Mouse (Mus musculus) intestine, embryonic 16.5 days (tissue): ENCODE data around the gene Fam57b. TPM values are rescaled to one million over a fixed set of nuclear protein-coding genes. Genes with fewer than 3 reads are reported as not detected.

ENCODE experiments used
- ATAC-seq: fragments of 200-750 bp; cut with Nextera tagmentation; 2 replicates; pipeline ENCODE4 v1.8.0; 2017; ENCODE audit warnings: moderate TSS enrichment, moderate library complexity
- H3K27ac ChIP-seq: fragments of 300-500 bp; sonication (generic); 2 replicates; pipeline ENCODE4 v1.5.1; 2014; ENCODE audit warnings: mild to moderate bottlenecking, low read length
- H3K27me3 ChIP-seq: fragments of 300-500 bp; sonication (generic); replicated peaks from 2 replicates; pipeline ENCODE4 v1.6.1; 2014; ENCODE audit warnings: low read length, control low read depth, mixed read lengths; ENCODE audit not compliant: control insufficient read depth, insufficient read depth
- H3K36me3 ChIP-seq: fragments of 300-500 bp; sonication (generic); 2 replicates; pipeline ENCODE4 v1.6.1; 2014; ENCODE audit warnings: low read length, control low read depth; ENCODE audit not compliant: control insufficient read depth, insufficient read depth
- H3K4me1 ChIP-seq: fragments of 300-500 bp; sonication (generic); 2 replicates; pipeline ENCODE4 v1.6.1; 2014; ENCODE audit warnings: low read length, control low read depth, mixed read lengths; ENCODE audit not compliant: control insufficient read depth, insufficient read depth
- H3K4me2 ChIP-seq: fragments of 300-500 bp; sonication (generic); 2 replicates; pipeline ENCODE4 v1.6.1; 2014; ENCODE audit warnings: low read depth, low read length, control low read depth
- H3K4me3 ChIP-seq: fragments of 300-500 bp; sonication (generic); 2 replicates; pipeline ENCODE4 v1.5.1; 2014; ENCODE audit warnings: mild to moderate bottlenecking, low read length
- H3K9ac ChIP-seq: fragments of 300-500 bp; sonication (generic); 2 replicates; pipeline ENCODE4 v1.6.1; 2014; ENCODE audit warnings: low read depth, low read length
- H3K9me3 ChIP-seq: fragments of 300-500 bp; sonication (generic); 2 replicates; pipeline ENCODE4 v1.6.1; 2016; ENCODE audit warnings: low read length, control low read depth; ENCODE audit not compliant: control insufficient read depth
- WGBS: fragments of 180-500 bp; shearing (Covaris S2); extraction: QIAGEN DNeasy Blood & Tissue Kit; methylation state at CpG from one replicate; pipeline ENCODE4 v1.1.7; 2014; 5-methylcytosine and 5-hydroxymethylcytosine counted together
- polyA plus RNA-seq: library from polyadenylated mRNA; unstranded; fragments of >200 nt; fragmentation: Nextera tagmentation; extraction: Ambion mirVana; gene quantifications from 2 replicates; pipeline ENCODE4 v1.2.1, GENCODE M21; 2015

Fam57b gene
- polyA plus RNA-seq, 1 experiment from 2014 or later = 1.4 TPM

- Histone ChIP-seq H3K36me3 (peaks cover 18% of the 10 kb centered on the region), H3K9ac (peak overlapping the region; percentile 57), H3K4me3 (no peak overlapping the region), H3K27me3 (no peaks in the 10 kb centered on the region), H3K4me2 (peak overlapping the region; percentile 75; the same call in 1 of the 2 replicates), H3K27ac (no peak overlapping the region), H3K4me1 (peaks cover 32% of the 10 kb centered on the region), H3K9me3 (no peaks in the 10 kb centered on the region)
- ATAC-seq = no peak
- whole genome bisulfite sequencing = 43% methylated on average over 11 of the region's 11 CpGs
Measured at GRCm38 (mm10) chr7:126781661-126782370, 15.7 kb upstream of the Fam57b start.

GRCm38 (mm10) chr7:126782693-126783092, 14.8 kb upstream of the Fam57b start:
- Histone ChIP-seq H3K4me3 (no peak overlapping the region), H3K4me1 (peaks cover 26% of the 10 kb centered on the region), H3K9me3 (no peaks in the 10 kb centered on the region), H3K27me3 (no peaks in the 10 kb centered on the region), H3K27ac (no peak overlapping the region), H3K36me3 (peaks cover 24% of the 10 kb centered on the region), H3K4me2 (no peak overlapping the region), H3K9ac (no peak overlapping the region)
- 83% methylated on average over 13 of the region's 13 CpGs for whole genome bisulfite sequencing
- no peak for ATAC-seq

DNA sequence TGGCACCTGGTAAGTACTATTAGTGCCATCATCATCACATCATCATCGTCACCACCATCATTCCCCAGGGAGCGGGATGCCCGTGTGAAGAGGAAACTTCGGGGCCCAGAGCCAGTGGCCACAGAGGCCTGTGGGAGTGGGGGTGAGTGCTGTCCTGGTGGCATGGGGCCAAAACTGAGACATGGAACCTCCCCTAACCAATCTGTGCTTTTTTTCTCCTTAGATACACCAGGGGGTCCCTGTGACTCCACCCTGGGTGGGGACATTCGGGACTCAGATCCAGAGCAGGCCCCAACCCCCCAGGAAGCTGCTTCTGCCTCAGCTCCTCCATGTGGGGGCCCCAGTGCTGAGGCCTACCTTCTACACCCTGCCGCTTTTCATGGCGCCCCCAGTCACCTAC, 13.0 kb upstream of the Fam57b start:
- H3K27ac ChIP-seq = no peak overlapping the region
- no peak overlapping the region for H3K4me2 ChIP-seq
- no peak overlapping the region for H3K9ac ChIP-seq
- peaks cover 31% of the 10 kb centered on the region for H3K36me3 ChIP-seq
- H3K9me3 ChIP-seq = no peaks in the 10 kb centered on the region
- WGBS = 77% methylated on average over 7 of the region's 7 CpGs
- H3K4me3 ChIP-seq = no peak overlapping the region
- ATAC-seq = no peak
- peaks cover 18% of the 10 kb centered on the region for H3K4me1 ChIP-seq
- no peaks in the 10 kb centered on the region for H3K27me3 ChIP-seq

DNA sequence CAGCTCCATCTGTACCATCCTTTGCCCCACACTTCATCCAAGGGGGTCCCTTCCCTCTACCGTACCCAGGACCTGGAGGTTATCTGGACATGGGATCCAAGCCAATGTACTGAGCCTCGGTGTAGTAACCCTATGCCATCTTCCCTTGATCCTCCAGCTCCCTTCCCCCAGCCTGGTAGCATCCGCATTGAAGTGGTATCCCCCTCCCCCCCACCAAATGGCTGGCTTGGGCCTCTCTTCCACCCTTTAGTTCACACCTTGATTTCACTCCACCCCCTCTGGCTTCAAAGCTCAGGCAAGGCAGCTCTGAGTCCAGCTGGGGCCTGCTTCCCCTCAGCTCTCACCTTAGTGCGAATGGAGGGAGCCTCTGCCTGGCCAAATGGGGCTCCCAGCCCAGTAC, 12.4 kb upstream of the Fam57b start:
- H3K9ac ChIP-seq = 0 out of 2 replicates have a peak overlapping the region, but pooled peaks have one; percentile 13
- peaks cover 13% of the 10 kb centered on the region for H3K4me1 ChIP-seq
- WGBS = 61% methylated on average over 4 of the region's 4 CpGs
- H3K4me3 ChIP-seq = no peak overlapping the region
- H3K36me3 ChIP-seq = peaks cover 36% of the 10 kb centered on the region
- no peak overlapping the region for H3K4me2 ChIP-seq
- H3K27ac ChIP-seq = no peak overlapping the region
- no peak for ATAC-seq
- H3K27me3 ChIP-seq = no peaks in the 10 kb centered on the region
- no peaks in the 10 kb centered on the region for H3K9me3 ChIP-seq

- Histone ChIP-seq H3K27ac (no peak overlapping the region), H3K36me3 (peaks cover 38% of the 10 kb centered on the region), H3K4me3 (no peak overlapping the region), H3K9me3 (no peaks in the 10 kb centered on the region), H3K27me3 (no peaks in the 10 kb centered on the region), H3K4me2 (no peak overlapping the region), H3K4me1 (peaks cover 14% of the 10 kb centered on the region), H3K9ac (no peak overlapping the region)
- no peak for ATAC-seq
- 89% methylated on average over 14 of the region's 14 CpGs for WGBS
Measured at GRCm38 (mm10) chr7:126786142-126786541, 11.3 kb upstream of the Fam57b start.

DNA sequence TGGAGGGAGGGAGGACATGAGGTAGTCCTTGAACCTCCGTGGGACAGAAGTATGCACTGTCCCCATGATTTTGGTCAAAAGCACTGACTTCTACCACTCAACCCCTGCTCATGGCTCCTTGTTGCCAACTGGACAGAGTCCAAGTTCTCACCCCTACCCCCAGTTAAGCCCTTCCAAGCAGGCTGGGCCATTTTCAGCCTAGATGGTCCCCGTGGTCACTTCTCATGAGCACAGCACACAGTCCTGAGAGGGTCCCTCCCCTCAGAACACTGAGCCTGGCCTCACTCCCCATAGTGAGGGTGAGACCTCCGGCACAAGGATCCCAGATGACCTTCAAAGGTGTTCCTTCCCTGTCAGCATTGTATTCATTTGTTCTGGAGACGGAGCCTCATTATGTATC, 8.3 kb upstream of the Fam57b start:
- peaks cover 15% of the 10 kb centered on the region for H3K4me1 ChIP-seq
- no peak overlapping the region for H3K27ac ChIP-seq
- no peak overlapping the region for H3K4me3 ChIP-seq
- H3K27me3 ChIP-seq = no peaks in the 10 kb centered on the region
- peaks cover 38% of the 10 kb centered on the region for H3K36me3 ChIP-seq
- 90% methylated on average over 4 of the region's 4 CpGs for WGBS
- no peaks in the 10 kb centered on the region for H3K9me3 ChIP-seq
- no peak overlapping the region for H3K9ac ChIP-seq
- ATAC-seq = no peak
- H3K4me2 ChIP-seq = no peak overlapping the region

DNA sequence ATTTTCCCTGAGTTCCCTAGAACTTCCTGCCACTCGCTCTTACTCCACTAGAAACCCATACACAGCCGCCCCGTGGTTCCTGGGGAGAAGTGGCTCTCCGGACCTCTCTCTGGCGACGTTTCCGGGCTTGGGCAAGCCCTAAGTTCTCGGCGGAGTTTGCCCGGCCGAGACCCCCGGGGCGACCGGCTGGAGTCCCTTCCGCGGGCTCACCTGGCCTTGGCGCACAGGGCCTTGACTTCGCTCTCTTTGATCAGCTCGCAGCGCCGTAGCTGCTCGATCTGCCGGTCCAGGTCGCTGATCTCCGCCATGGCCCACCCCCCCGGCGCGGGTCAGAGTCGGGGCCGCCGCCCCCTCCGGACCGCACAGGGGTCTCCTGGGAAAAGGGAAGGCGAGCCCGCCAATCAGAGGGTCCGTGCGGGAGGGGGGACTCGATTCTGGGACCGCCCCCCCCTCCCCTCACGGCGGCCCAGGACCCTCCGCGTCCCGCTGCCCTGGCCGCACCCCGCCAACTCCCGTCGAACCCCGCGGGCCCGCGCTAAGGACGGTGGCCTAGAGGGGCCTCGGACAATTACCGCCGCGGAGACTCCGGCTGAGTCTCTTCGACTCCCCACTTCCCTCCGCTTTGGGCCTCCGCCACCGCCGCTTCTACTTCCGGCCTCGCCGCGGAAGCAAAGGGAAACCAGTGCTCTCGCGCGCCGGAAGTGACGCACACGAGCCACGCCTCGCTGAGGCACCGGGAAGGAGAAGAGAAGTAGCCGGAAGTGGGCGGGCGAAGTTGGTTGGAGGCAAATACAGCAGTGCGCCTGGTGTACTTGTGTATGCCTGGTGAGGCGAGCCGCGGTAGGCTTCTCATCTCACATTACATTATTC, 5.4 kb upstream of the Fam57b start, which contains the start of gene Ppp4c:
Gene Ppp4c (minus strand): TSS at position 646 of the 870 bp plus-strand sequence.
- under 1% methylated on average over 79 of the region's 83 CpGs for WGBS
- Histone ChIP-seq H3K4me3 (peak within 1 kb of the TSS; percentile 77), H3K27ac (peak within 1 kb of the TSS; percentile 95), H3K27me3 (no peaks in the 10 kb centered on the region), H3K9ac (peak within 1 kb of the TSS; percentile 86), H3K9me3 (no peaks in the 10 kb centered on the region), H3K36me3 (peaks cover 26% of the 10 kb centered on the region), H3K4me2 (peak within 1 kb of the TSS; percentile 53), H3K4me1 (peaks cover 26% of the 10 kb centered on the region)
- ATAC-seq = peak; percentile 93

DNA sequence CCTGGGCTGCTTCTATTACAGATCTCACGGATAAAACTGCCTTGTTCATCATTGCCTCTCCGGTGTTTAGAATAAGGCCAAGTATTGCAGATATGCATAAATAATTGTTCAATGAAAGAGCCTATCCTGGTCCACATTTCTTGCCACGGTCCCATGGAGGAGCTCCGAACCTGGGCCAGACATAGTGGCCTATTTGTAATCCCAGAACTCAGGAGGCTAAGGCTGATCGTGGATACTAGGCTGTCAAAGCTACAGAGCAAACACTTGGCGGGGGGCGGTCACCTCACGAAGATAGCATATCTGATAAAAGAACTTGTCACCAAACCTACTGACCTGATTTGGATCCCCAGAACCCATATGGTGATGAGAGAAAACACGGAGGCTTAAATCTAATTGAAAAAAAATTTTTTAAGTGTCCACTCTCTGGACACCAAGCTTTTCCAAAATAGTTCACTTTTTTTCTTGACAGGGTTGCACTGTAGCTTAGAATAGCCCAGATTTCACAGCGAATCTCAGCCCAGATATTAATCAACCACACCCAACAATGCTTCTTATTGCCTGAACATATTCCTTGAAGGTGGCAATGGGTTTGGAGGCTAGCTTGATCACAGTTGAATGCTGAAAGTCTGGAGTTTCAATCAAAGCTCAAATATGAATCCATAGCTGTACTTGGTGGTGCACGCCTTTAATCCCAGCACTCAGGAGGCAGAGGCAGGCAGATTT, 4.6 kb upstream of the Fam57b start:
- Histone ChIP-seq H3K9me3 (no peaks in the 10 kb centered on the region), H3K4me3 (peak overlapping the region; percentile 77), H3K4me2 (peak overlapping the region; percentile 53), H3K9ac (peak overlapping the region; percentile 86), H3K4me1 (peaks cover 33% of the 10 kb centered on the region), H3K27ac (peak overlapping the region; percentile 95), H3K27me3 (no peaks in the 10 kb centered on the region), H3K36me3 (peaks cover 23% of the 10 kb centered on the region)
- 21% methylated on average over 11 of the region's 11 CpGs for WGBS
- ATAC-seq = peak; percentile 19
